Mouse (Mus musculus): ENCODE measurements around the gene Snw1.

DNA sequence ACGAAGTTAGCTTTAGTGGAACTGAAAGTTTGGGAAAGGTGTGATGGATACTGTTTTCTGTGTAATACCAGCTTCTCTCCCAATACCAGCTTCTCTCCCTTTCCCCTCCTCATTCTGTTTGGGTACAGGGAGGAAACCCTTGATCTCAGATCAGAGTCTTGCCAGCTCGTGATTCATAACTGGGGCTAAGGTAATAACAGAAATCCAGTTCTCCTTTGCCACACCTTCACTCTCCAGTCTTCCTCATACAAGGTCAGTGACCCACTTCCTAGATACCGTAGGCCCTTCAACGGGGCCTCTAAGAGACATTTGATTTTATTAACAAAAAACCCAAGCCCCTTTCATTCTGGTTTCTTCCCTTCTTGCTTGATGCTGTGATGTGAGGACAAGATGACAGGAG is 66.9 kb downstream of the Snw1 start:
- TF ChIP-seq POLR2A (IDR thresholded peaks at IDR 0.05; ENCODE audit: extremely low read depth, insufficient read depth, low read length) = no peak
- TF ChIP-seq CTCF (IDR thresholded peaks at IDR 0.05; ENCODE audit: extremely low read depth, insufficient read depth, low read length) = no peak
